Mouse (Mus musculus): ENCODE results near the gene Slc45a2.

DNA sequence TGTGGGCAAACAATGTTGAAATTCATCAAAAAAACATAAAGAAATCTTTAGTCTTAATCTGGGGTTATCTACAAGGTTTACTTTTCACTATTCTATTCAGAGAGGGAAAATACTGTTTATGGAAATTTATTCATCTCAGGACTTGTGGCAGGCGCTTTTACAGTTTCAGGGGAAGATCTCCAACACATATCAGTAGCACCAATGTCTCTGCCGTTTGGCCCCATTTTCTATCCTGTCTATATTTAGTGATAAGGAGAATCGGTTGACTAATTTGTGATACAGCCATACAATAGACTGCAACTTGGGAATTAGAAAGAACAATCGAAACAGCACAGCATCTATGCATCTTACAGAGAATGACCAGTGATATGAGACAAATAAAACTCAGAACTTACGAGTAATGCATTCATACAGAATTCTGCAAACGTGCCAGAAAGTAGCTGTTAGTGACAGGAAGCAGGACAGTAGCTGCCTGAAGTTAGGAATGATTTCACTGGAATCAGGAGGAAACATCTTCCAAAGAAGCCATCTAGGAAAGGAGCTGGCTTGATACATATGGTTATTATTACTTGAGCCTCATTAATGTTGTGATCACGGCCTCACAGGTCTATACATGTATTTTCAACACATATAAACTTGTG is 54.0 kb downstream of the Slc45a2 start:
- TF ChIP-seq POLR2AphosphoS2 (IDR thresholded peaks at IDR 0.05; ENCODE audit: insufficient read length, low read depth) = no peak
- no peak for TF ChIP-seq POLR2A (IDR thresholded peaks at IDR 0.05; ENCODE audit: insufficient read length, low read depth)

All from myocyte (in vitro differentiated cells).